Mouse (Mus musculus) lung, embryonic 16.5 days (tissue): Measurements from ENCODE around the gene Pfkl. TPM values are rescaled to one million over a fixed set of nuclear protein-coding genes. Genes with fewer than 3 reads are reported as not detected.

Source experiments
- ATAC-seq: fragments of 200-750 bp; cut with Nextera tagmentation; 2 replicates; pipeline ENCODE4 v1.8.0; 2017; ENCODE audit warnings: low read depth, mild to moderate bottlenecking, moderate library complexity
- H3K27ac ChIP-seq: fragments of 300-500 bp; sonication (generic); 2 replicates; pipeline ENCODE4 v1.5.1; 2014; ENCODE audit warnings: mild to moderate bottlenecking, control low read depth, low read length
- H3K27me3 ChIP-seq: fragments of 300-500 bp; sonication (generic); 2 replicates; pipeline ENCODE4 v1.6.1; 2014; ENCODE audit warnings: low read depth, low read length, mixed read lengths; ENCODE audit not compliant: control insufficient read depth, insufficient read depth
- H3K36me3 ChIP-seq: fragments of 300-500 bp; sonication (generic); 2 replicates; pipeline ENCODE4 v1.6.1; 2014; ENCODE audit warnings: low read length; ENCODE audit not compliant: control insufficient read depth, insufficient read depth
- H3K4me1 ChIP-seq: fragments of 300-500 bp; sonication (generic); replicated peaks from 2 replicates; pipeline ENCODE4 v1.6.1; 2014; ENCODE audit warnings: low read length, mixed read lengths; ENCODE audit not compliant: control insufficient read depth, insufficient read depth
- H3K4me2 ChIP-seq: fragments of 300-500 bp; sonication (generic); 2 replicates; pipeline ENCODE4 v1.6.1; 2014; ENCODE audit warnings: low read depth, low read length, control low read depth
- H3K4me3 ChIP-seq: fragments of 300-500 bp; sonication (generic); 2 replicates; pipeline ENCODE4 v1.5.1; 2014; ENCODE audit warnings: mild to moderate bottlenecking, low read length, control low read depth
- H3K9ac ChIP-seq: fragments of 300-500 bp; sonication (generic); 2 replicates; pipeline ENCODE4 v1.6.1; 2014; ENCODE audit warnings: low read length, control low read depth
- H3K9me3 ChIP-seq: fragments of 300-500 bp; sonication (generic); 2 replicates; pipeline ENCODE4 v1.6.1; 2016; ENCODE audit warnings: low read length; ENCODE audit not compliant: control insufficient read depth
- WGBS: fragments of 180-500 bp; shearing (Covaris S2); extraction: QIAGEN DNeasy Blood & Tissue Kit; methylation state at CpG from one replicate; pipeline ENCODE4 v1.1.7; 2014; 5-methylcytosine and 5-hydroxymethylcytosine counted together
- polyA plus RNA-seq: library from polyadenylated mRNA; unstranded; fragments of >200 nt; fragmentation: Nextera tagmentation; extraction: Ambion mirVana; gene quantifications from 2 replicates; pipeline ENCODE4 v1.2.1, GENCODE M21; 2015

Gene Pfkl
- polyA plus RNA-seq, 1 experiment from 2014 or later = 158 TPM

GRCm38 (mm10) chr10:78007203-78007602 is 2.7 kb downstream of the Pfkl start:
- Histone ChIP-seq H3K4me3 (no peak overlapping the region), H3K9ac (peak overlapping the region; percentile 1; the same call in 1 of the 2 replicates), H3K4me1 (peaks cover 27% of the 10 kb centered on the region), H3K27me3 (no peaks in the 10 kb centered on the region), H3K9me3 (no peaks in the 10 kb centered on the region), H3K36me3 (no peaks in the 10 kb centered on the region), H3K27ac (peak overlapping the region; percentile 15; the same call in 1 of the 2 replicates), H3K4me2 (peak overlapping the region; percentile 2; the same call in 1 of the 2 replicates)
- WGBS = 31% methylated on average over 6 of the region's 7 CpGs
- ATAC-seq = no peak

- Histone ChIP-seq H3K4me2 (no peak overlapping the region), H3K9me3 (no peaks in the 10 kb centered on the region), H3K9ac (no peak overlapping the region), H3K27me3 (no peaks in the 10 kb centered on the region), H3K4me1 (peaks cover 27% of the 10 kb centered on the region), H3K36me3 (peaks cover 5% of the 10 kb centered on the region; the same call in 1 of the 2 replicates), H3K27ac (no peak overlapping the region), H3K4me3 (no peak overlapping the region)
- no peak for ATAC-seq
- 81% methylated on average over 4 of the region's 4 CpGs for WGBS
Observed at GRCm38 (mm10) chr10:78005791-78006438, 4.0 kb downstream of the Pfkl start.

GRCm38 (mm10) chr10:78004479-78005100 is 5.3 kb downstream of the Pfkl start:
- no peak for ATAC-seq
- WGBS = 92% methylated on average over 3 of the region's 3 CpGs

GRCm38 (mm10) chr10:78002316-78002715 is 7.6 kb downstream of the Pfkl start:
- WGBS = 88% methylated on average over 2 of the region's 2 CpGs
- Histone ChIP-seq H3K36me3 (peaks cover 17% of the 10 kb centered on the region), H3K9me3 (no peaks in the 10 kb centered on the region), H3K27me3 (no peaks in the 10 kb centered on the region), H3K4me1 (peaks cover 8% of the 10 kb centered on the region), H3K4me3 (no peak overlapping the region), H3K9ac (no peak overlapping the region), H3K4me2 (no peak overlapping the region), H3K27ac (no peak overlapping the region)
- ATAC-seq = no peak

More at GRCm38 (mm10) chr10:78004479-78005100, 5.3 kb downstream of the Pfkl start:
- H3K27ac ChIP-seq = no peak overlapping the region
- no peaks in the 10 kb centered on the region for H3K9me3 ChIP-seq
- H3K4me1 ChIP-seq = peaks cover 23% of the 10 kb centered on the region
- H3K4me2 ChIP-seq = no peak overlapping the region
- peaks cover 13% of the 10 kb centered on the region for H3K36me3 ChIP-seq
- no peaks in the 10 kb centered on the region for H3K27me3 ChIP-seq
- no peak overlapping the region for H3K9ac ChIP-seq
- H3K4me3 ChIP-seq = no peak overlapping the region

GRCm38 (mm10) chr10:78001796-78002195 is 8.1 kb downstream of the Pfkl start:
- Histone ChIP-seq H3K4me2 (no peak overlapping the region), H3K27ac (no peak overlapping the region), H3K9me3 (no peaks in the 10 kb centered on the region), H3K36me3 (peaks cover 19% of the 10 kb centered on the region), H3K9ac (no peak overlapping the region), H3K4me1 (peaks cover 3% of the 10 kb centered on the region; the same call in 1 of the 2 replicates), H3K27me3 (no peaks in the 10 kb centered on the region), H3K4me3 (no peak overlapping the region)
- peak; percentile 11; the same call in 1 of the 2 replicates for ATAC-seq
- WGBS = 71% methylated on average over 11 of the region's 11 CpGs

DNA sequence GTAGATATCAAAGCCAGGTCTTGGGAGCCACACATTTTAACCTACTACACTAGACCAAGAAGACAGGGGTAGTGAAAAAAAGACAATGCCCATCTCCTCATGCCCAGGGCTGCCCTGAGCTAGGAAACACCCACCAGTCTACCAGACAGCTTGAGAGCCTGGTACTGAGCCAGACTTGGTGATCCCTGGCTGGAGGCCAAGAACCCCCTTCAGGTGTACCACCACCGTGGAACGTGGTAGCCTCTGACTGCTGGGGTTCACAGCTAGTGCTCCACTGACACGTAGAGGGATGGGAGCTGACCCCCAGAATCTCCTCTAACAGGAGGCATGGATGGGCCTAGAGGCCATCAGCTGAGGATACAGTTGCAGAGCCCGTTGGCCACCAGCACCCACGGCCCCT is 9.7 kb downstream of the Pfkl start:
- Histone ChIP-seq H3K36me3 (peaks cover 30% of the 10 kb centered on the region), H3K9me3 (no peaks in the 10 kb centered on the region), H3K27me3 (no peaks in the 10 kb centered on the region), H3K4me2 (no peak overlapping the region), H3K9ac (no peak overlapping the region), H3K27ac (no peak overlapping the region), H3K4me3 (no peak overlapping the region), H3K4me1 (no peaks in the 10 kb centered on the region)
- WGBS = 94% methylated on average over 5 of the region's 5 CpGs
- ATAC-seq = no peak

- Histone ChIP-seq H3K27me3 (no peaks in the 10 kb centered on the region), H3K36me3 (peaks cover 41% of the 10 kb centered on the region), H3K4me2 (no peak overlapping the region), H3K9ac (no peak overlapping the region), H3K4me3 (no peak overlapping the region), H3K27ac (no peak overlapping the region), H3K4me1 (no peaks in the 10 kb centered on the region), H3K9me3 (no peaks in the 10 kb centered on the region)
- ATAC-seq = no peak
- WGBS = 76% methylated on average over 3 of the region's 3 CpGs
Observed at GRCm38 (mm10) chr10:77995639-77996038, 14.2 kb downstream of the Pfkl start.

GRCm38 (mm10) chr10:77985775-77986174 is 24.1 kb downstream of the Pfkl start:
- H3K36me3 ChIP-seq = peaks cover 33% of the 10 kb centered on the region
- H3K9me3 ChIP-seq = no peaks in the 10 kb centered on the region
- no peak overlapping the region for H3K4me3 ChIP-seq
- no peak overlapping the region for H3K27ac ChIP-seq
- 80% methylated on average over 5 of the region's 5 CpGs for WGBS
- H3K4me2 ChIP-seq = no peak overlapping the region
- no peak overlapping the region for H3K9ac ChIP-seq
- H3K27me3 ChIP-seq = no peaks in the 10 kb centered on the region
- H3K4me1 ChIP-seq = no peaks in the 10 kb centered on the region
- no peak for ATAC-seq

DNA sequence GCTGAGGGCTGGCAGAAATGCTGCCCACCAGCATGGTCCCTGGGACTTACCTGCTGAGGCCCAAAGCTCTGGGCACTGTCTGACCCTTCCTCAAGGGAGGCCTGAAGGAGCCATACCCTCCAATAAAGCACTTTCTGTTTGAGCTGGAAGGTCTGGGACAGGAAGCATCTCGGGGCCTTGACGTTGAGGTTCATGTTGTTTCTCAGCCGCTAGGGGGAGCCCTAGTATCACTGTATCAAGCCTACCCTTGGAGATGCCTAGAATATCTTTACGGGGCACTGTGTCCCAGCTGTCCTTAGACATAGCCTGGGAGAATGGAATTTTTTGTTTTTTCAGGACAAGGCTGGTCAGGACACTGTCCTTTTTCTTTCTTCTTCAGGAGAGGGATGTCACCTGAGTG is 25.2 kb downstream of the Pfkl start:
- peaks cover 23% of the 10 kb centered on the region for H3K36me3 ChIP-seq
- no peak overlapping the region for H3K9ac ChIP-seq

More for the DNA sequence above, 25.2 kb downstream of the Pfkl start:
- Histone ChIP-seq H3K9me3 (no peaks in the 10 kb centered on the region), H3K4me3 (no peak overlapping the region), H3K4me2 (no peak overlapping the region), H3K27me3 (no peaks in the 10 kb centered on the region), H3K27ac (no peak overlapping the region), H3K4me1 (no peaks in the 10 kb centered on the region)
- peak; percentile 78 for ATAC-seq
- WGBS = 2% methylated on average over 4 of the region's 4 CpGs
